ENCODE assay signal across 9 mouse cellular contexts in the genomic region with DNA sequence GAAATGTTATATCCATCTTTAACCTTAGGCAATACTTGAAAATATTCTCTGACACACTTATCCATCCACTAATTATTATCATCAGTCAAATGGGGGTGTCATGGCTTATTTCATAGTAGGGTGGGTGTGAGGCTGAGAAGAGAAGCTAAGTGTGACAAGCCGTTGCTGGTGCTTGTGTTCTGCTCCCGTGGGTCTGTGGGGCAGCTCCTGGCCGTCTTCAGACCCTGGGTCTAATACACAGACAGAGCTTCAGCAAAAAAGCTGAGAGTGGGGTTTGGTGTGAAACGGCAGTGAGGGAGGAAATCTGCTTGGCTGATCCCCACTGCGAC. TPM values are rescaled to one million over a fixed set of nuclear protein-coding genes. Genes with fewer than 3 reads are reported as not detected.
DNase-seq lines count a peak whose midpoint lies in the region; ATAC-seq and TF ChIP-seq lines count a peak whose summit lies in the region.
"Had no signal": no experiment of that assay in that cellular context is flagged by ENCODE, and none has a peak within 500 bp of the region (broad histone marks: within the 10 kb centered on the region; RNA-seq: fewer than 3 reads in every experiment).

No protein-coding gene starts in this region.

- peak overlapping the region; percentile 63 for H3K4me2 ChIP-seq in liver, embryonic 11.5 days
- H3K4me2 ChIP-seq in forebrain, embryonic 13.5 days = peak overlapping the region; percentile 62
- peak overlapping the region; percentile 59 for H3K4me2 ChIP-seq in neural tube, embryonic 15.5 days

- no peaks in the 10 kb centered on the region for H3K9me3 ChIP-seq in liver, embryonic 11.5 days (ENCODE audit: control insufficient read depth, low read length)
- H3K9me3 ChIP-seq in forebrain, embryonic 13.5 days (replicated peaks) = no peaks in the 10 kb centered on the region
- H3K9me3 ChIP-seq in limb, embryonic 10.5 days (replicated peaks) = no peaks in the 10 kb centered on the region
- H3K9me3 ChIP-seq in neural tube, embryonic 15.5 days (replicated peaks) = no peaks in the 10 kb centered on the region

- no peaks in the 10 kb centered on the region for H3K36me3 ChIP-seq in liver, embryonic 11.5 days (ENCODE audit: control insufficient read depth, insufficient read depth, low read length)
- H3K36me3 ChIP-seq in forebrain, embryonic 13.5 days (ENCODE audit: poor library complexity, severe bottlenecking) = no peaks in the 10 kb centered on the region
- no peaks in the 10 kb centered on the region for H3K36me3 ChIP-seq in limb, embryonic 10.5 days
- no peaks in the 10 kb centered on the region for H3K36me3 ChIP-seq in neural tube, embryonic 15.5 days

- TF ChIP-seq CTCF in gastrocnemius, adult 2 months (IDR thresholded peaks at IDR 0.05) = no peak

- no peak for DNase-seq in liver, embryonic 11.5 days (ENCODE audit: low spot score)
- no peak for DNase-seq in liver
- no peak for DNase-seq in limb, embryonic 10.5 days (ENCODE audit: low spot score)
- DNase-seq in retina, embryonic 14.5 days (ENCODE audit: low spot score) = no peak
- no peak for DNase-seq in gastrocnemius, adult 2 months
- DNase-seq: kidney, adult 18-20 months had no signal

- intact Hi-C loops in gastrocnemius, adult 2 months (cut with DNase I) = no loop called here

- H3K27me3 ChIP-seq in liver, embryonic 11.5 days (replicated peaks; ENCODE audit: control insufficient read depth, insufficient read depth, low read length) = no peaks in the 10 kb centered on the region
- H3K27me3 ChIP-seq in forebrain, embryonic 13.5 days = no peaks in the 10 kb centered on the region
- no peaks in the 10 kb centered on the region for H3K27me3 ChIP-seq in limb, embryonic 10.5 days (ENCODE audit: low read depth, poor library complexity, severe bottlenecking)
- H3K27me3 ChIP-seq in neural tube, embryonic 15.5 days (replicated peaks) = no peaks in the 10 kb centered on the region
- H3K27me3 ChIP-seq: Patski had no signal

- H3K9ac ChIP-seq in liver, embryonic 11.5 days (ENCODE audit: low read depth, low read length) = peak overlapping the region; percentile 13; the same call in 1 of the 2 replicates
- peak overlapping the region; percentile 43 for H3K9ac ChIP-seq in forebrain, embryonic 13.5 days
- peak overlapping the region; percentile 53 for H3K9ac ChIP-seq in neural tube, embryonic 15.5 days (replicated peaks)

- H3K27ac ChIP-seq in liver, embryonic 11.5 days (ENCODE audit: low read depth, low read length) = no peak overlapping the region
- H3K27ac ChIP-seq in forebrain, embryonic 13.5 days = peak overlapping the region; percentile 36
- H3K27ac ChIP-seq in limb, embryonic 10.5 days = no peak overlapping the region
- peak overlapping the region; percentile 83 for H3K27ac ChIP-seq in neural tube, embryonic 15.5 days (replicated peaks)
- no peak overlapping the region for H3K27ac ChIP-seq in gastrocnemius, adult 2 months

- WGBS in liver, embryonic 11.5 days = 50% methylated on average over 5 of the region's 5 CpGs
- WGBS in forebrain, embryonic 13.5 days = 22% methylated on average over 5 of the region's 5 CpGs
- 49% methylated on average over 5 of the region's 5 CpGs for WGBS in limb, embryonic 10.5 days
- WGBS in neural tube, embryonic 15.5 days = 18% methylated on average over 5 of the region's 5 CpGs

- H3K4me1 ChIP-seq in liver, embryonic 11.5 days (replicated peaks; ENCODE audit: control insufficient read depth, insufficient read depth, low read length) = peaks cover 15% of the 10 kb centered on the region
- H3K4me1 ChIP-seq in forebrain, embryonic 13.5 days = peaks cover 21% of the 10 kb centered on the region
- peaks cover 29% of the 10 kb centered on the region for H3K4me1 ChIP-seq in limb, embryonic 10.5 days
- peaks cover 26% of the 10 kb centered on the region for H3K4me1 ChIP-seq in neural tube, embryonic 15.5 days

- no peak overlapping the region for H3K4me3 ChIP-seq in liver, embryonic 11.5 days (ENCODE audit: low read depth, low read length)
- peak overlapping the region; percentile 39 for H3K4me3 ChIP-seq in forebrain, embryonic 13.5 days
- H3K4me3 ChIP-seq in limb, embryonic 10.5 days = peak overlapping the region; percentile 46; the same call in 1 of the 2 replicates
- H3K4me3 ChIP-seq in neural tube, embryonic 15.5 days (replicated peaks) = peak overlapping the region; percentile 41
- no peak overlapping the region for H3K4me3 ChIP-seq in gastrocnemius, adult 2 months

- ATAC-seq in liver, embryonic 11.5 days (replicated peaks; ENCODE audit: low FRiP score) = no peak
- ATAC-seq in forebrain, embryonic 13.5 days = peak; percentile 41; the same call in 1 of the 2 replicates
- peak; percentile 55 for ATAC-seq in neural tube, embryonic 15.5 days (ENCODE audit: low FRiP score)
- ATAC-seq: Patski had no signal

RNA-seq across cellular contexts. Expression of gene Zfp706, which starts 28.4 kb away (rescaled TPM):
- polyA plus RNA-seq in liver, embryonic 11.5 days (2014; fragmentation: Nextera tagmentation; extraction: Ambion mirVana) = 419 and 426 TPM in 2 replicates
- 485 and 515 TPM in 2 replicates for polyA plus RNA-seq in forebrain, embryonic 13.5 days (2015; fragmentation: Nextera tagmentation; extraction: Ambion mirVana)
- polyA plus RNA-seq in limb, embryonic 10.5 days (2016; fragmentation: Nextera tagmentation; extraction: Ambion mirVana) = 509 and 547 TPM in 2 replicates
- polyA plus RNA-seq in neural tube, embryonic 15.5 days (2015; fragmentation: Nextera tagmentation; extraction: Ambion mirVana) = 457 and 498 TPM in 2 replicates
- 100 to 1,000 TPM; 109 to 129 TPM for total RNA-seq in gastrocnemius, adult 2 months (2021)

Comparison
In these comparisons a context has a peak if more than half of its experiments do, and no peak if none do; other contexts are left out.
1. H3K27ac ChIP-seq: peak in forebrain, embryonic 13.5 days (single experiment) and neural tube, embryonic 15.5 days (single experiment); none in liver, embryonic 11.5 days (single experiment), limb, embryonic 10.5 days (single experiment) and gastrocnemius, adult 2 months (single experiment).
2. H3K4me3 ChIP-seq: peak in forebrain, embryonic 13.5 days (single experiment), limb, embryonic 10.5 days (single experiment) and neural tube, embryonic 15.5 days (single experiment); none in liver, embryonic 11.5 days (single experiment) and gastrocnemius, adult 2 months (single experiment).
3. Peak in every context shown above with its lines, with median percentiles within 50 percentile points of each other: H3K4me2 ChIP-seq and H3K9ac ChIP-seq.